Mouse (Mus musculus) heart, adult 2 months (tissue): Measurements from ENCODE around the gene Exosc2. TPM values are rescaled to one million over a fixed set of nuclear protein-coding genes. Genes with fewer than 3 reads are reported as not detected.

ENCODE experiments used
- DNase-seq, 2 experiments: peaks; one replicate each; pipeline ENCODE4 v3.0.0; 2021
- H3K27ac ChIP-seq: fragments of 200-600 bp; 2 replicates; pipeline ENCODE4 v1.8.1; 2022
- H3K27me3 ChIP-seq: fragments of 200-500 bp; 2 replicates; pipeline ENCODE4 v1.6.1; 2012; ENCODE audit warnings: mild to moderate bottlenecking, low read length, inconsistent platforms, mixed read lengths; ENCODE audit not compliant: control insufficient read depth, insufficient read depth
- H3K36me3 ChIP-seq: fragments of 200-500 bp; 2 replicates; pipeline ENCODE4 v1.6.1; 2012; ENCODE audit warnings: low read length, inconsistent platforms; ENCODE audit not compliant: control insufficient read depth, insufficient read depth
- H3K4me1 ChIP-seq: fragments of 200-500 bp; 2 replicates; pipeline ENCODE4 v1.6.1; 2011; ENCODE audit warnings: low read length; ENCODE audit not compliant: control insufficient read depth, insufficient read depth
- H3K4me3 ChIP-seq: fragments of 200-600 bp; 2 replicates; pipeline ENCODE4 v1.8.1; 2022
- H3K79me2 ChIP-seq: fragments of 200-500 bp; replicated peaks from 2 replicates; pipeline ENCODE4 v1.6.1; 2012; ENCODE audit warnings: mild to moderate bottlenecking, inconsistent platforms, low read length, moderate library complexity, mixed read lengths; ENCODE audit not compliant: control insufficient read depth, insufficient read depth
- H3K9ac ChIP-seq: fragments of 200-500 bp; 2 replicates; pipeline ENCODE4 v1.6.1; 2012; ENCODE audit warnings: low read depth, mild to moderate bottlenecking, control low read depth, inconsistent platforms, low read length, mixed read lengths
- CTCF ChIP-seq: fragments of 200-600 bp; IDR thresholded peaks from 2 replicates; pipeline ENCODE4 v1.8.1; 2022; ENCODE audit warnings: antibody characterized with exemption, mild to moderate bottlenecking, moderate library complexity
- EP300 ChIP-seq: fragments of 200-500 bp; IDR thresholded peaks from 2 replicates; pipeline ENCODE4 v1.6.1; 2011; ENCODE audit warnings: low read depth, low read length, control low read depth; ENCODE audit not compliant: insufficient read depth
- POLR2A ChIP-seq: fragments of 200-500 bp; IDR thresholded peaks from 2 replicates; pipeline ENCODE4 v1.6.1; 2011; ENCODE audit warnings: mild to moderate bottlenecking, low read depth, low read length, control low read depth; ENCODE audit not compliant: insufficient read depth
- WGBS: fragments of 180-500 bp; shearing (Covaris S2); methylation state at CpG from one replicate; pipeline ENCODE4 v1.1.7; 2018; 5-methylcytosine and 5-hydroxymethylcytosine counted together
- intact Hi-C: fragments of 180-260 bp; cut with DNase I; formaldehyde crosslinking; loops from one replicate; pipeline ENCODE4 v1.15.1; 2025
- long read RNA-seq: library from polyadenylated mRNA; stranded (forward); transcript quantifications from one replicate; pipeline ENCODE4 v2.0.0, GENCODE M21; 2021
- polyA plus RNA-seq: library from polyadenylated mRNA; depleted of rRNA; stranded (reverse); fragments of >200 nt; gene quantifications from 2 replicates; pipeline ENCODE4 v1.2.3, GENCODE M21; 2012; rRNA removed
- total RNA-seq, 2 experiments: library from RNA; stranded (reverse); gene quantifications; 2 replicates each; pipeline ENCODE4 v1.2.3; 2021

Gene Exosc2
- total RNA-seq, result 1 to 10 TPM; 8.7 to 9.0 TPM
- 5.5 and 13.1 TPM in 2 replicates for polyA plus RNA-seq
- long read RNA-seq, transcript Exosc2-201 (9 exons, 1,686 nt), result major isoform, 12 of 13 reads
- long read RNA-seq, partial matches to known transcripts, result 0 of 13 reads
- long read RNA-seq, other reads (novel, unspliced or antisense), result 1 of 13 reads

GRCm38 (mm10) chr2:31670551-31671035 is at the start of gene Exosc2:
Gene Exosc2 (plus strand): TSS chr2:31670715.
- Histone ChIP-seq H3K9ac (peak within 1 kb of the TSS; percentile 75), H3K27ac (peak within 1 kb of the TSS; percentile 60), H3K4me3 (peak within 1 kb of the TSS; percentile 69), H3K36me3 (no peaks in the 10 kb centered on the region), H3K27me3 (no peaks in the 10 kb centered on the region), H3K79me2 (no peaks in the 10 kb centered on the region), H3K4me1 (peaks cover 3% of the 10 kb centered on the region)
- peak; percentile 86 to 93 for DNase-seq
- TF ChIP-seq POLR2A (peak; percentile 95), CTCF (no peak), EP300 (0 out of 2 replicates have a peak, but pooled peaks have one; percentile 42)
- WGBS, result 1% methylated on average over 27 of the region's 27 CpGs
- intact Hi-C loops, result loop anchor here (1.0 to 5.0 kb wide), 2 partner anchors 18 to 98 kb away; partner anchors contain the start of genes Abl1 and Fubp3

- intact Hi-C loops, result no loop called here
- TF ChIP-seq POLR2A (no peak), EP300 (no peak), CTCF (no peak)
- 25% methylated on average over 3 of the region's 3 CpGs for WGBS
- H3K9ac ChIP-seq, result no peak overlapping the region
- no peaks in the 10 kb centered on the region for H3K79me2 ChIP-seq
- H3K4me3 ChIP-seq, result no peak overlapping the region
- no peaks in the 10 kb centered on the region for H3K4me1 ChIP-seq
- H3K27me3 ChIP-seq, result peaks cover 38% of the 10 kb centered on the region
- no peak overlapping the region for H3K27ac ChIP-seq
- no peaks in the 10 kb centered on the region for H3K36me3 ChIP-seq
- no peak for DNase-seq
Observed at GRCm38 (mm10) chr2:31633531-31633930, 37.0 kb upstream of the Exosc2 start.

- 2% methylated on average over 52 of the region's 52 CpGs for WGBS
- Histone ChIP-seq H3K79me2 (no peaks in the 10 kb centered on the region), H3K36me3 (no peaks in the 10 kb centered on the region), H3K4me1 (no peaks in the 10 kb centered on the region), H3K4me3 (no peak overlapping the region), H3K27me3 (peaks cover 52% of the 10 kb centered on the region), H3K27ac (no peak overlapping the region), H3K9ac (no peak overlapping the region)
- TF ChIP-seq EP300 (no peak), POLR2A (no peak), CTCF (no peak)
- intact Hi-C loops, result no loop called here
- no peak for DNase-seq
Observed at GRCm38 (mm10) chr2:31635281-31636137, 35.0 kb upstream of the Exosc2 start.

GRCm38 (mm10) chr2:31636138-31636741 is 34.3 kb upstream of the Exosc2 start:
- 2% methylated on average over 48 of the region's 48 CpGs for WGBS
- Histone ChIP-seq H3K36me3 (no peaks in the 10 kb centered on the region), H3K27me3 (peaks cover 52% of the 10 kb centered on the region), H3K4me3 (no peak overlapping the region), H3K27ac (no peak overlapping the region), H3K9ac (no peak overlapping the region), H3K79me2 (no peaks in the 10 kb centered on the region), H3K4me1 (no peaks in the 10 kb centered on the region)
- intact Hi-C loops, result no loop called here
- TF ChIP-seq EP300 (no peak), CTCF (no peak), POLR2A (no peak)
- no peak for DNase-seq

- intact Hi-C loops, result no loop called here
- H3K4me1 ChIP-seq, result no peaks in the 10 kb centered on the region
- DNase-seq, result no peak
- H3K9ac ChIP-seq, result no peak overlapping the region
- H3K36me3 ChIP-seq, result no peaks in the 10 kb centered on the region
- WGBS, result 1% methylated on average over 35 of the region's 35 CpGs
- TF ChIP-seq EP300, result no peak
- no peak for TF ChIP-seq POLR2A
- no peak for TF ChIP-seq CTCF
- H3K27ac ChIP-seq, result no peak overlapping the region
- peaks cover 52% of the 10 kb centered on the region for H3K27me3 ChIP-seq
- no peak overlapping the region for H3K4me3 ChIP-seq
- H3K79me2 ChIP-seq, result no peaks in the 10 kb centered on the region
Observed at GRCm38 (mm10) chr2:31636742-31637141, 33.8 kb upstream of the Exosc2 start.
